Mouse (Mus musculus): Measurements from ENCODE around the gene Olfr843. TPM values are rescaled to one million over a fixed set of nuclear protein-coding genes. Genes with fewer than 3 reads are reported as not detected.

The Olfr843 gene
- total RNA-seq (2023): not detected

DNA sequence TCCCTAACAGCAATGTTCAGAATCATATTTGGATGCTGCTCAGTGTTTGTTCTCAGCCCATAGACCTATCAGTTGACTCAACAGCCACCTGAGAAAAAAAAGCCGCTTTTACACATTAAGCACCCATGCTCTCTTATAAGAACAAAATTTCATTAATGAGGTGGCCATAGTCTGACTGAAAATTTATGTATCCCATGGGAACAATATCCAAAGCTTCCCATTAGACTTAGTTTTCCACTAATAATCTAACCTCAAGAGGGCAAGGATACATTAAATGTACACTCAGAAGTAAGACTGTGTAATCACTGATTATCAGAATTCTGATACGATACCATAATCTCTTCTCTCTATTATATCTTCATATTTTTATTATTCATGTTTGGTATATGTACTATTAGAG, at the start of gene Olfr843:
Gene Olfr843 (minus strand): TSS at position 101 of the 400 bp plus-strand sequence.

Other genes starting within 250 kb of the Olfr843 start
- not detected for gene Olfr835, start 219.3 kb downstream of the Olfr843 start, total RNA-seq (2023)
- gene Olfr836, start 131.6 kb downstream of the Olfr843 start, total RNA-seq (2023): not detected
- not detected for gene Olfr837, start 115.7 kb downstream of the Olfr843 start, total RNA-seq (2023)
- not detected for gene Olfr839-ps1, start 74.7 kb downstream of the Olfr843 start, total RNA-seq (2023)
- not detected for gene Olfr844, start 64.4 kb upstream of the Olfr843 start, total RNA-seq (2023)
- gene Olfr845, start 84.5 kb upstream of the Olfr843 start, total RNA-seq (2023): not detected
- gene Olfr846, start 112.0 kb upstream of the Olfr843 start, total RNA-seq (2023): not detected
- not detected for gene Olfr847, start 126.7 kb upstream of the Olfr843 start, total RNA-seq (2023)
- not detected for gene Olfr849, start 188.3 kb upstream of the Olfr843 start, total RNA-seq (2023)
- gene Olfr850, start 226.3 kb upstream of the Olfr843 start, total RNA-seq (2023): not detected
- gene Olfr851, start 241.3 kb upstream of the Olfr843 start, total RNA-seq (2023): not detected